Mouse (Mus musculus) ES-E14 (cell line): ENCODE data around the gene Dapl1.

Experiments used
- CHD2 ChIP-seq: IDR thresholded peaks from 2 replicates; pipeline ENCODE4 v1.6.1; 2014; ENCODE audit warnings: mild to moderate bottlenecking, low read depth, low read length, inconsistent platforms
- MAFK ChIP-seq: IDR thresholded peaks from 2 replicates; pipeline ENCODE4 v1.6.1; 2014; ENCODE audit warnings: mild to moderate bottlenecking, low read depth, low read length, inconsistent platforms; ENCODE audit not compliant: insufficient read depth
- ZC3H11A ChIP-seq: IDR thresholded peaks from 2 replicates; pipeline ENCODE4 v1.6.1; 2012; ENCODE audit warnings: low read depth, mild to moderate bottlenecking, inconsistent platforms, low read length, borderline replicate concordance

- TF ChIP-seq CHD2: no peak
- TF ChIP-seq ZC3H11A: no peak
- TF ChIP-seq MAFK: no peak
These were observed 52.5 kb downstream of the Dapl1 start for GRCm38 (mm10) chr2:59536958-59537357.
